Mouse (Mus musculus) liver, postnatal 0 days (tissue): ENCODE data around the gene Tm4sf5.

Experiments used
- CTCF ChIP-seq: sonication (generic); IDR thresholded peaks from 2 replicates; pipeline ENCODE4 v1.5.1; 2016; ENCODE audit warnings: antibody characterized with exemption, low read depth
- EP300 ChIP-seq: IDR thresholded peaks from 2 replicates; pipeline ENCODE4 v1.6.1; 2016; ENCODE audit warnings: antibody characterized with exemption, low read depth, mild to moderate bottlenecking

GRCm38 (mm10) chr11:70514288-70514687, 9.2 kb downstream of the Tm4sf5 start, which contains the start of gene Vmo1:
- no peak for TF ChIP-seq CTCF
- TF ChIP-seq EP300 = no peak
